Mouse (Mus musculus) forebrain, embryonic 10.5 days (tissue): ENCODE measurements around the gene Khk. TPM values are rescaled to one million over a fixed set of nuclear protein-coding genes. Genes with fewer than 3 reads are reported as not detected.

Source experiments
- DNase-seq: peaks from one replicate; pipeline ENCODE4 v3.0.0-alpha.2; 2017; ENCODE audit warnings: low spot score; ENCODE audit errors: extremely low spot score
- H3K27ac ChIP-seq: fragments of 300-500 bp; sonication (generic); 2 replicates; pipeline ENCODE4 v1.5.1; 2016; ENCODE audit warnings: mild to moderate bottlenecking
- H3K27me3 ChIP-seq: fragments of 300-500 bp; sonication (generic); 2 replicates; pipeline ENCODE4 v1.6.1; 2016; ENCODE audit warnings: mild to moderate bottlenecking; ENCODE audit not compliant: poor library complexity, severe bottlenecking
- H3K36me3 ChIP-seq: fragments of 300-500 bp; sonication (generic); replicated peaks from 2 replicates; pipeline ENCODE4 v1.6.1; 2016; ENCODE audit warnings: mild to moderate bottlenecking, moderate library complexity
- H3K4me1 ChIP-seq: fragments of 300-500 bp; sonication (generic); 2 replicates; pipeline ENCODE4 v1.6.1; 2016
- H3K4me3 ChIP-seq: fragments of 300-500 bp; sonication (generic); 2 replicates; pipeline ENCODE4 v1.5.1; 2016; ENCODE audit warnings: mild to moderate bottlenecking, moderate library complexity
- H3K9me3 ChIP-seq: fragments of 300-500 bp; sonication (generic); 2 replicates; pipeline ENCODE4 v1.6.1; 2016; ENCODE audit warnings: mild to moderate bottlenecking, moderate library complexity
- WGBS: fragments of 180-500 bp; shearing (Covaris S2); methylation state at CpG from one replicate; pipeline ENCODE4 v1.1.7; 2016; 5-methylcytosine and 5-hydroxymethylcytosine counted together
- polyA plus RNA-seq: library from polyadenylated mRNA; unstranded; fragments of >200 nt; fragmentation: Nextera tagmentation; extraction: Ambion mirVana; gene quantifications from 2 replicates; pipeline ENCODE4 v1.2.1, GENCODE M21; 2016

The Khk gene
- polyA plus RNA-seq, 1 experiment from 2014 or later, result 7.8 TPM

- peak; percentile 84 for DNase-seq
- Histone ChIP-seq H3K27me3 (no peaks in the 10 kb centered on the region; the same call in 1 of the 2 replicates), H3K4me3 (peak overlapping the region; percentile 44), H3K36me3 (peaks cover 38% of the 10 kb centered on the region), H3K4me1 (peaks cover 87% of the 10 kb centered on the region), H3K27ac (peak overlapping the region; percentile 87), H3K9me3 (no peaks in the 10 kb centered on the region)
- WGBS, result 6% methylated on average over 7 of the region's 7 CpGs
Observed at GRCm38 (mm10) chr5:30915974-30916433, 5.2 kb upstream of the Khk start.

GRCm38 (mm10) chr5:30916841-30917240 lies 4.4 kb upstream of the Khk start:
- H3K4me1 ChIP-seq, result peaks cover 93% of the 10 kb centered on the region
- no peak overlapping the region for H3K4me3 ChIP-seq
- peaks cover 38% of the 10 kb centered on the region for H3K36me3 ChIP-seq
- 94% methylated on average over 9 of the region's 9 CpGs for WGBS
- peak overlapping the region; percentile 87 for H3K27ac ChIP-seq
- no peaks in the 10 kb centered on the region for H3K9me3 ChIP-seq
- H3K27me3 ChIP-seq, result no peaks in the 10 kb centered on the region; the same call in 1 of the 2 replicates
- DNase-seq, result no peak

- WGBS, result 87% methylated on average over 11 of the region's 11 CpGs
- no peak overlapping the region for H3K4me3 ChIP-seq
- H3K36me3 ChIP-seq, result peaks cover 38% of the 10 kb centered on the region
- H3K27me3 ChIP-seq, result no peaks in the 10 kb centered on the region; the same call in 1 of the 2 replicates
- H3K9me3 ChIP-seq, result no peaks in the 10 kb centered on the region
- peaks cover 93% of the 10 kb centered on the region for H3K4me1 ChIP-seq
- DNase-seq, result no peak
- peak overlapping the region; percentile 87 for H3K27ac ChIP-seq
Observed at GRCm38 (mm10) chr5:30917348-30917747, 3.9 kb upstream of the Khk start.

GRCm38 (mm10) chr5:30917891-30918670 lies 3.1 kb upstream of the Khk start:
- no peak for DNase-seq
- Histone ChIP-seq H3K27ac (peak overlapping the region; percentile 51), H3K36me3 (peaks cover 38% of the 10 kb centered on the region), H3K4me1 (peaks cover 93% of the 10 kb centered on the region), H3K9me3 (no peaks in the 10 kb centered on the region), H3K4me3 (0 out of 2 replicates have a peak overlapping the region, but pooled peaks have one; percentile 6), H3K27me3 (peaks cover 6% of the 10 kb centered on the region)
- 86% methylated on average over 31 of the region's 31 CpGs for WGBS

GRCm38 (mm10) chr5:30918691-30919090 lies 2.5 kb upstream of the Khk start:
- Histone ChIP-seq H3K27ac (peak overlapping the region; percentile 51), H3K4me1 (peaks cover 88% of the 10 kb centered on the region), H3K36me3 (peaks cover 38% of the 10 kb centered on the region), H3K9me3 (no peaks in the 10 kb centered on the region), H3K27me3 (peaks cover 6% of the 10 kb centered on the region), H3K4me3 (0 out of 2 replicates have a peak overlapping the region, but pooled peaks have one; percentile 6)
- no peak for DNase-seq
- 84% methylated on average over 8 of the region's 8 CpGs for WGBS

- no peaks in the 10 kb centered on the region for H3K9me3 ChIP-seq
- WGBS, result 76% methylated on average over 11 of the region's 11 CpGs
- peak overlapping the region; percentile 87; the same call in 1 of the 2 replicates for H3K27ac ChIP-seq
- H3K27me3 ChIP-seq, result peaks cover 6% of the 10 kb centered on the region
- H3K4me3 ChIP-seq, result peak overlapping the region; percentile 62; the same call in 1 of the 2 replicates
- peaks cover 38% of the 10 kb centered on the region for H3K36me3 ChIP-seq
- no peak for DNase-seq
- H3K4me1 ChIP-seq, result peaks cover 74% of the 10 kb centered on the region
Observed at GRCm38 (mm10) chr5:30919831-30920614, 1.2 kb upstream of the Khk start.

- peak overlapping the region; percentile 62 for H3K4me3 ChIP-seq
- H3K36me3 ChIP-seq, result peaks cover 38% of the 10 kb centered on the region
- peaks cover 68% of the 10 kb centered on the region for H3K4me1 ChIP-seq
- H3K27me3 ChIP-seq, result peaks cover 6% of the 10 kb centered on the region
- no peaks in the 10 kb centered on the region for H3K9me3 ChIP-seq
- H3K27ac ChIP-seq, result peak overlapping the region; percentile 87
- no peak for DNase-seq
- 70% methylated on average over 19 of the region's 19 CpGs for WGBS
Observed at GRCm38 (mm10) chr5:30920621-30921020, 610 bp upstream of the Khk start.

GRCm38 (mm10) chr5:30922581-30923041 lies 1.4 kb downstream of the Khk start:
- DNase-seq, result no peak
- Histone ChIP-seq H3K27me3 (peaks cover 6% of the 10 kb centered on the region), H3K4me1 (peaks cover 49% of the 10 kb centered on the region), H3K4me3 (peak overlapping the region; percentile 62; the same call in 1 of the 2 replicates), H3K9me3 (no peaks in the 10 kb centered on the region), H3K36me3 (peaks cover 30% of the 10 kb centered on the region), H3K27ac (0 out of 2 replicates have a peak overlapping the region, but pooled peaks have one; percentile 87)
- 79% methylated on average over 10 of the region's 10 CpGs for WGBS

GRCm38 (mm10) chr5:30923119-30923518 lies 1.9 kb downstream of the Khk start:
- peaks cover 49% of the 10 kb centered on the region for H3K4me1 ChIP-seq
- 88% methylated on average over 6 of the region's 6 CpGs for WGBS
- peaks cover 25% of the 10 kb centered on the region for H3K36me3 ChIP-seq
- no peak for DNase-seq
- H3K4me3 ChIP-seq, result peak overlapping the region; percentile 62; the same call in 1 of the 2 replicates
- H3K27ac ChIP-seq, result no peak overlapping the region
- peaks cover 6% of the 10 kb centered on the region for H3K27me3 ChIP-seq
- H3K9me3 ChIP-seq, result no peaks in the 10 kb centered on the region

GRCm38 (mm10) chr5:30924614-30925013 lies 3.4 kb downstream of the Khk start:
- Histone ChIP-seq H3K27me3 (peaks cover 6% of the 10 kb centered on the region), H3K4me3 (no peak overlapping the region), H3K4me1 (peaks cover 41% of the 10 kb centered on the region), H3K36me3 (peaks cover 10% of the 10 kb centered on the region), H3K27ac (no peak overlapping the region), H3K9me3 (no peaks in the 10 kb centered on the region)
- no peak for DNase-seq
- WGBS, result 80% methylated on average over 8 of the region's 8 CpGs

GRCm38 (mm10) chr5:30925217-30925616 lies 4.0 kb downstream of the Khk start:
- Histone ChIP-seq H3K4me3 (no peak overlapping the region), H3K4me1 (peaks cover 35% of the 10 kb centered on the region), H3K36me3 (peaks cover 4% of the 10 kb centered on the region; the same call in 1 of the 2 replicates), H3K9me3 (no peaks in the 10 kb centered on the region), H3K27ac (no peak overlapping the region), H3K27me3 (peaks cover 6% of the 10 kb centered on the region; the same call in 1 of the 2 replicates)
- WGBS, result 91% methylated on average over 5 of the region's 5 CpGs
- DNase-seq, result no peak

GRCm38 (mm10) chr5:30926073-30926472 lies 4.8 kb downstream of the Khk start:
- peaks cover 27% of the 10 kb centered on the region for H3K4me1 ChIP-seq
- H3K27ac ChIP-seq, result no peak overlapping the region
- H3K27me3 ChIP-seq, result peaks cover 6% of the 10 kb centered on the region; the same call in 1 of the 2 replicates
- WGBS, result 87% methylated on average over 2 of the region's 2 CpGs
- no peak overlapping the region for H3K4me3 ChIP-seq
- no peaks in the 10 kb centered on the region for H3K36me3 ChIP-seq
- H3K9me3 ChIP-seq, result no peaks in the 10 kb centered on the region
- no peak for DNase-seq
